Mouse (Mus musculus) thymus, adult 18-20 months (tissue): Measurements from ENCODE around the gene Olfr972.
"Not testable (repeated sequence)": the region's sequence is repeated elsewhere in the genome, so short reads cannot be mapped to it uniquely, and the experiment has no call there.

ENCODE experiments used
- DNase-seq, 2 experiments: peaks; one replicate each; pipeline ENCODE4 v3.0.0; 2022; ENCODE audit warnings: mixed read lengths in 2 of 2

The Olfr972 gene

GRCm38 (mm10) chr9:39866122-39866521 is at the start of gene Olfr972:
Gene Olfr972, plus strand, starts transcription at chr9:39866422.
- DNase-seq: no peak

GRCm38 (mm10) chr9:39836576-39836975 is 29.6 kb upstream of the Olfr972 start, which contains the start of gene Olfr971:
Gene Olfr971, plus strand, starts transcription at chr9:39836876.
- not testable (repeated sequence) for DNase-seq

GRCm38 (mm10) chr9:39871986-39872385 is 5.8 kb downstream of the Olfr972 start:
- not testable (repeated sequence) for DNase-seq

GRCm38 (mm10) chr9:39877541-39878396 is 11.5 kb downstream of the Olfr972 start:
- DNase-seq: not testable (repeated sequence)

GRCm38 (mm10) chr9:39905106-39905505 is 38.9 kb downstream of the Olfr972 start:
- no peak for DNase-seq

- DNase-seq: no peak
Observed at GRCm38 (mm10) chr9:39907036-39907435, 40.8 kb downstream of the Olfr972 start, which contains the start of gene Olfr229. Gene Olfr229, plus strand, starts transcription at chr9:39907336.

GRCm38 (mm10) chr9:39909939-39910338 is 43.7 kb downstream of the Olfr972 start:
- no peak for DNase-seq
